Mouse (Mus musculus) brain, embryonic 14.5 days (tissue): ENCODE results near the gene Nipal4.

Experiments used
- CTCF ChIP-seq: fragments of 200-500 bp; IDR thresholded peaks from 2 replicates; pipeline ENCODE4 v1.5.1; 2012; ENCODE audit warnings: inconsistent platforms, mild to moderate bottlenecking, moderate library complexity, borderline replicate concordance; ENCODE audit not compliant: insufficient read depth, insufficient read length; ENCODE audit errors: extremely low read depth
- POLR2A ChIP-seq: fragments of 200-500 bp; IDR thresholded peaks from 2 replicates; pipeline ENCODE4 v1.6.1; 2012; ENCODE audit warnings: mild to moderate bottlenecking, inconsistent platforms, borderline replicate concordance; ENCODE audit not compliant: poor library complexity, insufficient read depth, insufficient read length, severe bottlenecking; ENCODE audit errors: extremely low read depth

- TF ChIP-seq CTCF (no peak), POLR2A (no peak)
Measured at GRCm38 (mm10) chr11:46122875-46123274, 43.4 kb downstream of the Nipal4 start.
